In genomic region chr13:56554409-56554808, GRCm38 (mm10) we compare ENCODE assay signal across 9 mouse cellular contexts. TPM values are rescaled to one million over a fixed set of nuclear protein-coding genes. Genes with fewer than 3 reads are reported as not detected.
DNase-seq lines count a peak whose midpoint lies in the region; ATAC-seq and TF ChIP-seq lines count a peak whose summit lies in the region.
"Had no signal": no experiment of that assay in that cellular context is flagged by ENCODE, and none has a peak within 500 bp of the region (broad histone marks: within the 10 kb centered on the region; RNA-seq: fewer than 3 reads in every experiment).

No protein-coding gene starts in this region.

- H3K4me1 ChIP-seq in kidney, embryonic 14.5 days (ENCODE audit: control insufficient read depth, insufficient read depth, low read length) = peaks cover 5% of the 10 kb centered on the region
- no peaks in the 10 kb centered on the region for H3K4me1 ChIP-seq in ES-E14 (ENCODE audit: control insufficient read depth in 2 of 2, insufficient read depth in 2 of 2, low read length in 2 of 2, poor library complexity in 1 of 2)
- peaks cover 30% of the 10 kb centered on the region for H3K4me1 ChIP-seq in forebrain, embryonic 10.5 days

- H3K4me3 ChIP-seq in kidney, embryonic 14.5 days (ENCODE audit: low read length) = no peak overlapping the region
- H3K4me3 ChIP-seq in ES-E14 (ENCODE audit: insufficient read depth in 1 of 2, low read depth in 1 of 2, low read length in 2 of 2, poor library complexity in 1 of 2, severe bottlenecking in 1 of 2) = no peak overlapping the region
- no peak overlapping the region for H3K4me3 ChIP-seq in forebrain, embryonic 10.5 days
- H3K4me3 ChIP-seq: limb, embryonic 15.5 days had no signal

- 27% methylated on average over 2 of the region's 2 CpGs for WGBS in kidney, embryonic 14.5 days
- WGBS in forebrain, embryonic 10.5 days = 6% methylated on average over 2 of the region's 2 CpGs

- no peak overlapping the region for H3K9ac ChIP-seq in kidney, embryonic 14.5 days (ENCODE audit: low read depth, low read length)
- H3K9ac ChIP-seq in ES-E14 (ENCODE audit: insufficient read depth, low read depth, low read length, poor library complexity, severe bottlenecking) = no peak overlapping the region
- H3K9ac ChIP-seq: limb, embryonic 15.5 days had no signal

- in situ Hi-C loops in ES-E14 (cut with MboI; ENCODE audit: low sequenced_read_pairs in 2 of 2, unreplicated experiment in 2 of 2) = no loop called here

- H3K27ac ChIP-seq in kidney, embryonic 14.5 days (ENCODE audit: low read depth, low read length) = no peak overlapping the region
- H3K27ac ChIP-seq in ES-E14 (ENCODE audit: insufficient read depth, low read depth, low read length, poor library complexity, severe bottlenecking) = no peak overlapping the region
- no peak overlapping the region for H3K27ac ChIP-seq in forebrain, embryonic 10.5 days
- H3K27ac ChIP-seq: limb, embryonic 15.5 days had no signal

- H3K27me3 ChIP-seq in kidney, embryonic 14.5 days (ENCODE audit: control insufficient read depth, insufficient read depth, low read length) = no peaks in the 10 kb centered on the region
- no peaks in the 10 kb centered on the region for H3K27me3 ChIP-seq in forebrain, embryonic 10.5 days (ENCODE audit: poor library complexity, severe bottlenecking)
- H3K27me3 ChIP-seq: limb, embryonic 15.5 days had no signal

- no peak overlapping the region for H3K4me2 ChIP-seq in kidney, embryonic 14.5 days (replicated peaks; ENCODE audit: low read depth, low read length)
- H3K4me2 ChIP-seq: limb, embryonic 15.5 days had no signal

- DNase-seq in kidney, adult 9 months = peak; percentile 35
- peak; percentile 60 for DNase-seq in ES-E14 (ENCODE audit: low read depth, low spot score)
- DNase-seq in forebrain, embryonic 10.5 days (ENCODE audit: extremely low spot score, low spot score) = peak; percentile 63
- DNase-seq in layer of hippocampus, adult 9-10 months (ENCODE audit: low spot score) = peak; percentile 47
- DNase-seq in neural tube, embryonic 10.5 days (ENCODE audit: extremely low spot score, low spot score) = peak; percentile 50
- DNase-seq in gastrocnemius, postnatal 4 days (ENCODE audit: low spot score in 2 of 2) = no peak

- no peaks in the 10 kb centered on the region for H3K9me3 ChIP-seq in kidney, embryonic 14.5 days (ENCODE audit: control insufficient read depth, low read length)
- no peaks in the 10 kb centered on the region for H3K9me3 ChIP-seq in ES-E14 (ENCODE audit: control insufficient read depth, insufficient read depth, low read depth, low read length)
- H3K9me3 ChIP-seq in forebrain, embryonic 10.5 days = no peaks in the 10 kb centered on the region
- H3K9me3 ChIP-seq: limb, embryonic 15.5 days had no signal

- H3K36me3 ChIP-seq in kidney, embryonic 14.5 days (ENCODE audit: control insufficient read depth, insufficient read depth, low read length) = no peaks in the 10 kb centered on the region
- no peaks in the 10 kb centered on the region for H3K36me3 ChIP-seq in ES-E14 (ENCODE audit: control insufficient read depth, insufficient read depth, low read length, poor library complexity, severe bottlenecking)
- no peaks in the 10 kb centered on the region for H3K36me3 ChIP-seq in forebrain, embryonic 10.5 days (replicated peaks)
- H3K36me3 ChIP-seq: limb, embryonic 15.5 days had no signal

- no peak for ATAC-seq in kidney, embryonic 14.5 days (ENCODE audit: low FRiP score, low TSS enrichment)
- ATAC-seq in erythroblast, adult 5-6 weeks (replicated peaks; ENCODE audit: low FRiP score, poor library complexity, severe bottlenecking) = no peak

TF ChIP-seq in ES-E14, 5 proteins besides CTCF, POLR2A, EP300 and RAD21:
- no peak for TF ChIP-seq HCFC1 (IDR thresholded peaks at IDR 0.05; ENCODE audit: borderline replicate concordance, insufficient read depth, low read length)
- TF ChIP-seq ZNF384 (IDR thresholded peaks at IDR 0.05; ENCODE audit: low read depth, low read length) = no peak
- no peak for TF ChIP-seq MAFK (IDR thresholded peaks at IDR 0.05; ENCODE audit: insufficient read depth, low read depth, low read length)
- no peak for TF ChIP-seq CHD2 (IDR thresholded peaks at IDR 0.05; ENCODE audit: low read depth, low read length)
- no peak for TF ChIP-seq ZC3H11A (IDR thresholded peaks at IDR 0.05; ENCODE audit: borderline replicate concordance, low read depth, low read length)

RNA-seq across cellular contexts. Expression of gene Lect2, which starts 6.1 kb away (rescaled TPM):
- 0.96 and 1.6 TPM in 2 replicates for polyA plus RNA-seq in kidney, embryonic 14.5 days (2014; fragmentation: Nextera tagmentation; extraction: Ambion mirVana)
- not detected in 2 replicates for total RNA-seq in ES-E14 (2012; rRNA removed)
- not detected in 2 replicates for polyA plus RNA-seq in forebrain, embryonic 10.5 days (2016; fragmentation: Nextera tagmentation; extraction: Ambion mirVana)
- under 1 TPM in 1 of 2 experiments, not detected in 1; 0.44 TPM for total RNA-seq in gastrocnemius, postnatal 4 days (2021)
- not detected in 2 replicates for total RNA-seq in erythroblast, adult 5-6 weeks (2015; ENCODE audit: low replicate concordance)
- total RNA-seq in erythroblast, adult 5-6 weeks (2017; ENCODE audit: low replicate concordance) = not detected in 2 replicates
- polyA plus RNA-seq: limb, embryonic 15.5 days had no signal

RNA-seq across cellular contexts. Expression of gene Fbxl21, which starts 32.1 kb away (rescaled TPM):
- 2.9 and 3.6 TPM in 2 replicates for polyA plus RNA-seq in kidney, embryonic 14.5 days (2014; fragmentation: Nextera tagmentation; extraction: Ambion mirVana)
- total RNA-seq in ES-E14 (2012; rRNA removed) = 0.58 and 1.2 TPM in 2 replicates
- polyA plus RNA-seq in forebrain, embryonic 10.5 days (2016; fragmentation: Nextera tagmentation; extraction: Ambion mirVana) = 1.3 and 1.5 TPM in 2 replicates
- under 1 TPM; 0.67 to 0.74 TPM for total RNA-seq in gastrocnemius, postnatal 4 days (2021)
- not detected in 2 replicates for total RNA-seq in erythroblast, adult 5-6 weeks (2015; ENCODE audit: low replicate concordance)
- not detected in 2 replicates for total RNA-seq in erythroblast, adult 5-6 weeks (2017; ENCODE audit: low replicate concordance)

RNA-seq across cellular contexts. Expression of gene Tgfbi, which starts 54.9 kb away (rescaled TPM):
- polyA plus RNA-seq in kidney, embryonic 14.5 days (2014; fragmentation: Nextera tagmentation; extraction: Ambion mirVana) = 76.2 and 105 TPM in 2 replicates
- 16.6 and 37.4 TPM in 2 replicates for total RNA-seq in ES-E14 (2012; rRNA removed)
- polyA plus RNA-seq in forebrain, embryonic 10.5 days (2016; fragmentation: Nextera tagmentation; extraction: Ambion mirVana) = 20.1 and 22.1 TPM in 2 replicates
- total RNA-seq in gastrocnemius, postnatal 4 days (2021) = 10 to 100 TPM; 75.9 to 99.2 TPM
- total RNA-seq in erythroblast, adult 5-6 weeks (2015; ENCODE audit: low replicate concordance) = 20.4 and 25.7 TPM in 2 replicates
- 20.8 and 27.5 TPM in 2 replicates for total RNA-seq in erythroblast, adult 5-6 weeks (2017; ENCODE audit: low replicate concordance)

Comparison
In these comparisons a context has a peak if more than half of its experiments do, and no peak if none do; other contexts are left out.
1. DNase-seq: peak in kidney, adult 9 months (single experiment), ES-E14 (single experiment), forebrain, embryonic 10.5 days (single experiment), layer of hippocampus, adult 9-10 months (single experiment) and neural tube, embryonic 10.5 days (single experiment); none in gastrocnemius, postnatal 4 days (0 of 2).